Mouse (Mus musculus) intestine, embryonic 16.5 days (tissue): ENCODE results near the gene Phlpp1. TPM values are rescaled to one million over a fixed set of nuclear protein-coding genes. Genes with fewer than 3 reads are reported as not detected.

Experiments
- ATAC-seq: fragments of 200-750 bp; cut with Nextera tagmentation; 2 replicates; pipeline ENCODE4 v1.8.0; 2017; ENCODE audit warnings: moderate TSS enrichment, moderate library complexity
- H3K27ac ChIP-seq: fragments of 300-500 bp; sonication (generic); 2 replicates; pipeline ENCODE4 v1.5.1; 2014; ENCODE audit warnings: mild to moderate bottlenecking, low read length
- H3K27me3 ChIP-seq: fragments of 300-500 bp; sonication (generic); replicated peaks from 2 replicates; pipeline ENCODE4 v1.6.1; 2014; ENCODE audit warnings: low read length, control low read depth, mixed read lengths; ENCODE audit not compliant: control insufficient read depth, insufficient read depth
- H3K36me3 ChIP-seq: fragments of 300-500 bp; sonication (generic); 2 replicates; pipeline ENCODE4 v1.6.1; 2014; ENCODE audit warnings: low read length, control low read depth; ENCODE audit not compliant: control insufficient read depth, insufficient read depth
- H3K4me1 ChIP-seq: fragments of 300-500 bp; sonication (generic); 2 replicates; pipeline ENCODE4 v1.6.1; 2014; ENCODE audit warnings: low read length, control low read depth, mixed read lengths; ENCODE audit not compliant: control insufficient read depth, insufficient read depth
- H3K4me2 ChIP-seq: fragments of 300-500 bp; sonication (generic); 2 replicates; pipeline ENCODE4 v1.6.1; 2014; ENCODE audit warnings: low read depth, low read length, control low read depth
- H3K4me3 ChIP-seq: fragments of 300-500 bp; sonication (generic); 2 replicates; pipeline ENCODE4 v1.5.1; 2014; ENCODE audit warnings: mild to moderate bottlenecking, low read length
- H3K9ac ChIP-seq: fragments of 300-500 bp; sonication (generic); 2 replicates; pipeline ENCODE4 v1.6.1; 2014; ENCODE audit warnings: low read depth, low read length
- H3K9me3 ChIP-seq: fragments of 300-500 bp; sonication (generic); 2 replicates; pipeline ENCODE4 v1.6.1; 2016; ENCODE audit warnings: low read length, control low read depth; ENCODE audit not compliant: control insufficient read depth
- WGBS: fragments of 180-500 bp; shearing (Covaris S2); extraction: QIAGEN DNeasy Blood & Tissue Kit; methylation state at CpG from one replicate; pipeline ENCODE4 v1.1.7; 2014; 5-methylcytosine and 5-hydroxymethylcytosine counted together
- polyA plus RNA-seq: library from polyadenylated mRNA; unstranded; fragments of >200 nt; fragmentation: Nextera tagmentation; extraction: Ambion mirVana; gene quantifications from 2 replicates; pipeline ENCODE4 v1.2.1, GENCODE M21; 2015

The Phlpp1 gene
- polyA plus RNA-seq, 1 experiment from 2014 or later: 2.9 TPM

DNA sequence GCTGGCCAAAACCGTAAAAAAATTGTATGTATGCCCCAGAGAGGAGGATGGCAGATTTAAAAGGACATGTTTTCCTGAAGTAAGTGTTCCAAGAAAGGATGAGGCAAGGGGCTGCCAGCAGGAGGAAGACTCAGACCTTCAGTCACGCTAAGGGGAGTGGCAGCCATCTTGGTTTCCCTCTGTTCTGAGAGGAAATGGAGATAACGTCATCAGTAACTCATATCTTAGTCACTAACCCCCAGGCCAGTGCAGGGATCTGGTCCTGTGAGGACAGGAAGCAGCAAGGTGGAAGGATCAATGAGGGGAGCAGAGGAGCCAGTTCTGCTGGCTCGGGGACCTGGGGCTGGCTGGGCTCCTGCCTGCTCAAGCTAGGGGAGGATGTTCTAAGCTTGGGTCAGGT lies 10.6 kb upstream of the Phlpp1 start:
- H3K27ac ChIP-seq: no peak overlapping the region
- no peak for ATAC-seq

DNA sequence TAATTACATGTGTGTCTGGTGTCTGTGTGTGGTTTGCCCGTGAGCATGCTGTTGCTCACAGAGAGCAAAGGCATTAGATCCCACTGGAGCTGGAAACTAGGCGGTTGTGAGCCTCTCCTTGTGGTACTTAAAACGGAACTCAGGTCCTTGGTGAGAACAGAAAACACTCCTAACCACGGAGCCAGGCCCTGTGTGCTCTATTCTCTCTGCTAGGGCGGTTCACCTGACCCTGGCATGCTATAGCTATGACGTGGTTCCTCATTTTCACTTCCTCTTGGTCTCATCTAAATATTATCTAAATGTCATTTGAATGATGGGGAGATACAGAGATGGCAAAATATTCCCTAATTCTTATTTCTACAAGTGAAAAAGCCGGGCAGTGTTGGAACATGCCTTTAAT lies 9.0 kb upstream of the Phlpp1 start:
- Histone ChIP-seq H3K27me3 (no peaks in the 10 kb centered on the region), H3K36me3 (no peaks in the 10 kb centered on the region), H3K9ac (no peak overlapping the region), H3K4me1 (no peaks in the 10 kb centered on the region), H3K4me2 (no peak overlapping the region), H3K9me3 (no peaks in the 10 kb centered on the region), H3K4me3 (no peak overlapping the region), H3K27ac (no peak overlapping the region)
- 80% methylated on average over 7 of the region's 7 CpGs for WGBS
- ATAC-seq: no peak

More for the DNA sequence above, 10.6 kb upstream of the Phlpp1 start:
- 79% methylated on average over 4 of the region's 4 CpGs for WGBS
- Histone ChIP-seq H3K9me3 (no peaks in the 10 kb centered on the region), H3K9ac (no peak overlapping the region), H3K4me3 (no peak overlapping the region), H3K27me3 (no peaks in the 10 kb centered on the region), H3K36me3 (no peaks in the 10 kb centered on the region), H3K4me1 (no peaks in the 10 kb centered on the region), H3K4me2 (no peak overlapping the region)

DNA sequence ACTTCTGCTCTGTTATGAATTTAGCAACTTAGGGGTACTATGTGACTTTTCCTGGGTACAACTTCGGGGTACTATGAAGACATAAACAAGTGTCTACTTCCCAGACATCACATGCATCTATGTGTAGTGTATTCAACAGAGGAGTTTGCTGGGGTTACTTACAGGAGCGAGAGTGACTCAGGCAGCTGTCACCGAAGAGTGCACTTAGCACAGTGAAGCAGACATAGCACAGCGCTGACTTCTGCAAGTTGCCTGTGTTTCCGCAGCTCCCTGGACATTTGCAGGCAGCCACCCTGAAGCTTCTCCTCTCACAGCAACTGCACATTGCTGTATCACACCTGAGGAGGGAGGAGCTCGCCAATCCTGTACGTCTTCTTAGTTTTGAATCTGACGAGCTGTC lies 8.2 kb upstream of the Phlpp1 start:
- Histone ChIP-seq H3K4me1 (no peaks in the 10 kb centered on the region), H3K9ac (no peak overlapping the region), H3K27me3 (no peaks in the 10 kb centered on the region), H3K4me2 (no peak overlapping the region), H3K36me3 (no peaks in the 10 kb centered on the region), H3K27ac (no peak overlapping the region), H3K9me3 (no peaks in the 10 kb centered on the region), H3K4me3 (no peak overlapping the region)
- no peak for ATAC-seq
- 77% methylated on average over 8 of the region's 8 CpGs for WGBS

DNA sequence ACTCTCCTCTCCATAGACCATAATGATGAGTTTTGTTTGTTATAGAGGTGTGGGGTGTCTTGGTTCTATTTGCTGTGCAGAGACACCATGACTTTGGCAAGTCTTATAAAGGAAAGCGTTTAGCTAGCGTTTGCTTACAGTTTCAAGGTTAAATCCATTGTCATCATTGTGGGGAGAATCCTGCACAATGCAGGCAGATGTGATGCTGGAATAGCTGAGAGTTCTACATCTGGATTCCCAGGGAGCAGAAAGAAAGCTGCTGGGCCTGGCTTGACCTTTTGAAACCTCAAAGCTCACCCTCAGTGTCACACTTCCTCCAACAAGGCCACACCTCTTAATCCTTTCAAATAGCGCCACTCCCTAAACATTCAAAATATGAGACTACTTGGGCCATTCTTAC lies 7.4 kb upstream of the Phlpp1 start:
- Histone ChIP-seq H3K4me3 (no peak overlapping the region), H3K4me1 (no peaks in the 10 kb centered on the region), H3K9ac (no peak overlapping the region), H3K4me2 (no peak overlapping the region), H3K9me3 (no peaks in the 10 kb centered on the region), H3K27ac (no peak overlapping the region), H3K27me3 (no peaks in the 10 kb centered on the region), H3K36me3 (no peaks in the 10 kb centered on the region)
- no peak for ATAC-seq
- WGBS: 85% methylated on average over 3 of the region's 3 CpGs

DNA sequence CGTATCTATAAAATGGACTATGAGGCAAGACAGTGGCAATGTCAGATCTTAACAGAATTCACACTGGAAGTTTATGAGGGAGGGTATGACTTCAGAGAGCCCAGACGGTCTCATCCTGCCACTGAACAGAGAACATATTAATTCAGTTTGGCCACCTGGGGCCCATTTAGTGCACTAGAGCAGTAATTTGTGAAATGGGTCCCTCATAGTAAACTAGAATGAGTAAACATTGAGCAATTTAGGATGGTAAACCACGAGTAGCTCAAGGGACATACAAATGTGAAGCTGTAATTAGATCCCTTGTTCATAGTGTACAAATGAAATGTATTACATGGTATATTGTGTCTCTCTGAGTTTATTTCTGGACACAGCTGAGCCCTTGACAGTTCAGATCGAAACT lies 3.6 kb upstream of the Phlpp1 start:
- Histone ChIP-seq H3K36me3 (no peaks in the 10 kb centered on the region), H3K9ac (no peak overlapping the region), H3K27ac (no peak overlapping the region), H3K27me3 (no peaks in the 10 kb centered on the region), H3K4me2 (no peak overlapping the region), H3K4me1 (peaks cover 4% of the 10 kb centered on the region; the same call in 1 of the 2 replicates), H3K4me3 (no peak overlapping the region), H3K9me3 (no peaks in the 10 kb centered on the region)
- no peak for ATAC-seq
- WGBS: 41% methylated on average over 4 of the region's 4 CpGs

DNA sequence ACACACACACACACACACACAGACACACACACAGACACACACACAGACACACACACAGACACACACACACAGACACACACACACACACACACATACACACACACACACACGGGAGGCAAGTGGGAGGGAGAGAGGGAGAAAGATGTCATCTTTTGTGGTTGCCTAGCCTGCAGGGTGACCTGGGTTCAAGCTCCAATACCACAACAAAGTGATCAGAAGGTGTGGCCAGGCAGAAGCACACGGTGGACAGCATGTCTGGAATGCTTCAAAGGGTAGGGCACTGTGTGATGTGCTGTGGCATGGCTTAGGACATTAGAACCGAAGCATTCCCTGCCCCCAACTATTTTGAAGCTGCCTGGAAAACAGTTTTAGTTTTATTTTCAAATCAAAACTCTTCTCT lies 2.8 kb upstream of the Phlpp1 start:
- Histone ChIP-seq H3K4me3 (no peak overlapping the region), H3K36me3 (no peaks in the 10 kb centered on the region), H3K9ac (no peak overlapping the region), H3K4me2 (no peak overlapping the region), H3K27me3 (no peaks in the 10 kb centered on the region), H3K27ac (no peak overlapping the region), H3K4me1 (peaks cover 11% of the 10 kb centered on the region), H3K9me3 (no peaks in the 10 kb centered on the region)
- whole genome bisulfite sequencing: 23% methylated on average over 3 of the region's 3 CpGs
- ATAC-seq: no peak

DNA sequence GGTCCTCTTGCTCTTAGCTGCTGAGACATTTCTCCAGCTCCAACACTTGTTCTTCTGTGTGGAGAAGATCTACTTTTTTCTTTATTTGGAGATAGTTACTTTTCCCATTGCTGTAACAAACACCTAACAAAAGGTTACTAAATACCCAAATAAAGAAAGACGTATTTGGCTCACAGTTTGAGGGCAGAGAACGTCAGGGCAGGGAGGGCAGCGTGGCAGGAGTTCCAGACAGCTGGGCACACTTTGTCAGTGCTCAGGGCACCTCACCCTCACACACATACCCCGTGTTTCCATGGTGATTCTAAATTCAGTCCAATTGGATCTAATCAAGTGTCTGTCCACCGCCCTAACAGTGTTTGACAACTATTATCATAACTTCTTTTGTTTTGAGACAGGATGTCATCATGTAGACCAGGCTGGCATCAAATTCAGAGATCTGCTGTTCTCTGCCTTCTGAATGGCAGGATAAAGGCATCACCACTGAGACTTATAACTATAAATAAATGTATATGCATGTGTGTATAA lies 1.7 kb upstream of the Phlpp1 start:
- Histone ChIP-seq H3K4me2 (no peak overlapping the region), H3K4me1 (peaks cover 14% of the 10 kb centered on the region), H3K9ac (no peak overlapping the region), H3K9me3 (no peaks in the 10 kb centered on the region), H3K4me3 (no peak overlapping the region), H3K27me3 (no peaks in the 10 kb centered on the region), H3K27ac (no peak overlapping the region), H3K36me3 (no peaks in the 10 kb centered on the region)
- WGBS: 84% methylated on average over 5 of the region's 5 CpGs
- no peak for ATAC-seq

DNA sequence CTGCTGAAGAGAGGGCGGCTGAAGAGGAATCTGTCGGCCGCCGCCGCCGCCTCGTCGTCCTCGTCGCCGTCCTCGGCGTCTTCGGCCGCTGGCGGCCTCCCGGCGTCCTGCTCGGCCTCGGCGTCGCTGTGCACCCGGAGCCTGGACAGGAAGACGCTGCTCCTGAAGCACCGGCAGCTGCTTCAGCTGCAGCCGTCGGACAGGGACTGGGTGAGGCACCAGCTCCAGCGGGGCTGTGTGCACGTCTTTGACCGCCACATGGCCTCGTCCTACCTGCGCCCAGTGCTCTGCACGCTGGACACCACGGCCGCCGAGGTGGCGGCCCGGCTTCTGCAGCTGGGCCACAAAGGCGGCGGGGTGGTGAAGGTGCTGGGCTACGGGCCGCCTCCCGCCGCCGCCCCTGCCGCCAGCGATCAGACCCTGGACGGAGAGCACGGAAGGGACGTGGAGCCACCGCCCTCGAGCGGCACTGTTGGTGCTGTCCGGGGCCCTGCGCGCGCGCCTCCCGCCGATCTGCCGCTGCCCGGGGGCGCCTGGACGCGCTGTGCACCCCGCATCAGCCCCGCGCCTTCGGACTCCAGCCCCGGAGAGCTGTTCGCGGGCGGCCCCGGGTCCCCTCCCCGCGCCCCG lies 864 bp downstream of the Phlpp1 start:
- H3K4me2 ChIP-seq: peak overlapping the region; percentile 79
- H3K4me3 ChIP-seq: peak overlapping the region; percentile 91
- ATAC-seq: peak; percentile 26
- H3K36me3 ChIP-seq: no peaks in the 10 kb centered on the region
- peak overlapping the region; percentile 88 for H3K27ac ChIP-seq
- H3K27me3 ChIP-seq: no peaks in the 10 kb centered on the region
- H3K9ac ChIP-seq: peak overlapping the region; percentile 94
- H3K4me1 ChIP-seq: peaks cover 19% of the 10 kb centered on the region
- no peaks in the 10 kb centered on the region for H3K9me3 ChIP-seq
- under 1% methylated on average over 73 of the region's 77 CpGs for WGBS

DNA sequence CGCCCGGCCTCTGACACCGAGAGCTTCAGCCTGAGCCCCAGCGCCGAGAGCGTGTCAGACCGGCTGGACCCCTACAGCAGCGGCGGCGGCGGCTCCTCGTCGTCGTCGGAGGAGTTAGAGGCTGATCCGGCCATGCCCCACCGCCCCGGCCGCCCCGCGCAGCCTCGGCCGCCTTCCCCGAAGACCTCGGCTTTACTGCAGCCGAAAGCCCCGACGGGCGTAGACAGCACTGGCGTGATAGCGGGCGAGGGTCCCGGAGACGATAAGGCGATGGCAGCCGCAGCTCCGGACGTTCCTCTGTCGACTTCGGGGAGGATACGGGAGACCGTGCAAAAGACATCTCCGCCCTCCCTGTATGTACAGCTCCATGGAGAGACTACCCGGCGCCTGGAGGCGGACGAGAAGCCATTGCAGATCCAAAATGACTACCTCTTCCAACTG lies 1.4 kb downstream of the Phlpp1 start:
- no peaks in the 10 kb centered on the region for H3K36me3 ChIP-seq
- 1% methylated on average over 45 of the region's 47 CpGs for WGBS
- H3K4me1 ChIP-seq: peaks cover 19% of the 10 kb centered on the region
- H3K27ac ChIP-seq: peak overlapping the region; percentile 88
- no peaks in the 10 kb centered on the region for H3K9me3 ChIP-seq
- peak overlapping the region; percentile 79 for H3K4me2 ChIP-seq
- no peak for ATAC-seq
- no peaks in the 10 kb centered on the region for H3K27me3 ChIP-seq
- H3K4me3 ChIP-seq: peak overlapping the region; percentile 91
- H3K9ac ChIP-seq: peak overlapping the region; percentile 94
